Mouse (Mus musculus) embryo, embryonic 11 days (tissue): ENCODE measurements at regions not wholly inside any gene's neighbourhood (a gene's known extent, or its start where the extent isn't known, plus 50 kb on each side); places are given as distances from the start of the nearest gene placed in this dataset.

Experiments used
- DNase-seq: peaks from one replicate; pipeline ENCODE4 v3.0.0-alpha.2; 2015

- no peak for DNase-seq
Observed at GRCm38 (mm10) chr14:87348825-87349224, 67.6 kb upstream of the Tdrd3 start.

GRCm38 (mm10) chr14:87365793-87366192, 50.6 kb upstream of the Tdrd3 start:
- DNase-seq = no peak
